Mouse (Mus musculus): ENCODE data around the gene Tmem266.

The Tmem266 gene

DNA sequence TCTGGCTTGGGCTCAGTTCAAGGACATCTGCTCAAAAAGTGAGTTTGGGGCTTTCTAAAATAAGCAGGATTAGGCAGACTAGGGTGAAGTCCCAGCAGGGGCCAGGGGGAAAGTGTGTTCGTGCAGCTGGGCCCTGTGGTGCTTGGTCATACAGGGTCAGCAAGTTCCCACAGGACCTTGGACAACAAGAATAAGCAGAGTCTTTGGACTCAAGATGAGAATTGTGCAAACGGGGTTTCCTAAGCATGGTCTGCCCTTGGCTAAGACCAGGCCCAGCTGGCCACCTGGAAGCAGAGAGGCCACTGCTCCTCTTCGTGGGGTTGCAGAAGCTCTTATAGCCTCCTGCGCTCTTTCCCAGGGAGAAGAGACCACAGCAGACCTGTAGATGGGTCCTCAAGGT lies 77.5 kb downstream of the Tmem266 start:
- DNase-seq: no peak

DNA sequence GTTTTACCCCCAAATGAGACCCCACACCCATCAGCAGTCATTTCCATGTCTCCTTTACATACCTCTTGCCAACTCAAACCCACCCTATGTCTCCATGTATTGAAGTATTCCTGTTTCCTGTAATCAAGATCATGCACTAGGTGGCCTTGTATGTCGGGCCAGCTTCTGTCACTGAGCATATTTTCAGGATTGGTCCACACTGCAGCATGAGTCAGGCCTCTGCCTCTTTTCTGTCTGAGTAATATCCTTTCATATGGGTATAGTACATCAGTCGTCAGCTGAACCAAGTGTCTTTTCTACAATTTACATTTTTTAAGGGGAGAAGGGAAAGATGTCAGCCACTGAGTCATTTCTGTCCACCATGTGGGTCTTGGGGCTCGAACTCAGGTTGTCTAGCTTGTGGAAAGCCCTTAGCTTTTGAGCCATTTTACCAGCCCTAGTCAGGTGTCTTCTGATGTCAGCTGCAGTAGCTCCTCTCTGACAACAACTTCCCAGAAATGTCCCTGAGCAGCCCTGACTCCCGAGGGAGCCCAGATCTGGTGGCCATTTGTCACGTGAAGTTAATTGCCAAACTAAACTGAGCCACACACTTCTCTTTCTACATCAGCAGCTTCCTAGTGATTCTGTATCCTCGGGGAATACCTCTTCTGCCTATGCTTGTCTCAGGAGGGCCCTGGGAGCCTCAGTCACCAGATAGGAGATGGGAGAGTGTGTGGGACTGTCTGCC lies 78.4 kb downstream of the Tmem266 start:
- DNase-seq: no peak

DNA sequence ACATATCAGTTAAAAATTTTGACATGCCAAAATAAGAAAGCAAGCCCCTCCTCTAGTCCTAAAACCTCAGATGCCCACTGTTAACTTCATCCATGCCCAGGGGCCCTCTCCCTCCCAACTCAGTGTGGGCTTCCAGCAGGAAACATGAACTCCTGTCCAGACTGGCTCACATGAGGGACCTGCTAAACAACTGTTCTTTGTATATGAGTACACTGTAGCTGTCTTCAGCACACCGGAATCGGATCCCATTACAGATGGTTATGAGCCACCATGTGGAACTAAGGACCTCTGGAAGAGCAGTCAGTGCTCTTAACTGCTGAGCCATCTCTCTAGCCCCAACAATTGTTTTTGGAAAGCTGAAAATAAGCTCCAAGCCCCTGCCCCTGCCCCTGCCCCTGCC lies 80.1 kb downstream of the Tmem266 start:
- DNase-seq: no peak

DNA sequence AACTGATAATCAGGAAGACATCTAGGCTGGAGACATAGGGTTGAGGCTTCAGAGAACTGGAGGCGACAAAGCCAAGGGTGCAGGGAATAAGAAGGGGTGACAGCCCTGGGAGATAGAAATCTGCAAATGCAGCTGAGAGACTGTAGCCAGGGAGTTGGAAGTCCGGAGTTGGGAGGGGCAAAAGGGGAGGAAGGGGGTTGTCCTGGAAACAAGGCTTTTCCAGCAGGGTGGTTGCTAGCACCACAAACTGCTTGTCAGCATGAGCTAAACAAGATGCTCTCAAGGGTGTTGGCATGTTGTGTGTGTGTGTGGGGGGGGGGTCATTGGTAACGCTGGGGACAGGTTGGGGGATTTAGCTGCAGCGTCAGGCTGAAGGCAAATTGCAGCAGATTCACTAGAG lies 82.1 kb downstream of the Tmem266 start:
- no peak for DNase-seq

DNA sequence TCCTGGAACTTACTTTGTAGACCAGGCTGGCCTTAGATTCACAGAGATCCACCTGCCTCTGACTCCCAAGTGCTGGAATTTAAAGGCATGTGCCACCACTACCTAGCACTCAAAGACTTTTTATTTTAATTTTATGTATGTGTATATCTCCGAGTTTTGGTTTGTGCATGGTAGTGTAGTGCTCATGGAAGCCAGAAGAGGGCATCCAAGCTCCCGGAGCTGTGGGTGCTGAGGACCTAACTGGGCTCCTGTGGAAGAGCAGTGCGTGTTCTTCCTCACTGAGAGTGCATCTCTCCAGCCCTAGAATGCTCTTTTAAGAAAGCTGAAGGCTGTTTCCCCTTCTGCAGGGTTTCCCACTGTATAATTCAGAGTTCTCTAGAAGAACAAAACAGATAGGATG lies 83.1 kb downstream of the Tmem266 start:
- no peak for DNase-seq

DNA sequence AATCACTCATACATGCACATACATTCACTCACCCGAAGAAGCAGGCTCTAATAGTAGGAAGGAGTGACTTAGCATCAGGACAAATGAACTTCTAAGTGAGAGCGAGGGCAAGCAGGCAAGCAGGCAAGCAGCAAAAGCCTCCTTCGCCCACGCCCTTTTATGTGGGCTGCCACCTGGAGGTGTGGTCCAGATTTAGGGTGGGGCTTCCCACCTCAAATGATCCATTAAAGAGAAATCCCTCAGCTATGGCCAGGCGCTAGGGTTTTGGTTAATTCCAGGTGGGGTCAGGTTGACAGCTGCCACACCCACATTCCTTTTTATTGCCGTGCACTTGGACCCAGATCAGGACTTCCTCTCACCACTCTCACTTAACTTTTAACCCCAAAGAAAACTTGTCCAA lies 83.7 kb downstream of the Tmem266 start:
- no peak for DNase-seq

DNA sequence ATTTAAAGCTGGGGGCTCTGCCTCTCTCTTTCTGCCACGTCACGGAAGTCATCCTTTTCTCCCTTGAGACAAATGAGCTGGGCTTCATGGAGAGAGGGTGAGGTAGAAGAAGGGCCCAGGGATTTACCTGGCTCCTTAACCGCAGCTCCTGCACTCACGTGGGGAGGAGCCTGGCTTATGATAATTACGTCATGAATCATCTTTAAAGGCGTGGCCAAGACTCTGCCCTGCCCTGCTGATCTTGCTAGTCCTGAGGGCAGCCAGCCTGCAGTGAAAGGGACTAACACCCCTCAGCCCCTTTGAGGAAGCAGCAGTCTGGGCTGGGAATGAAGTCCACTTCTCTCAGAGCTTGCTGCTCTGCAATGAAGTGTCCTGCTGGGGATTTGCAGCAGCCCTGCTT lies 84.4 kb downstream of the Tmem266 start:
- DNase-seq: no peak

DNA sequence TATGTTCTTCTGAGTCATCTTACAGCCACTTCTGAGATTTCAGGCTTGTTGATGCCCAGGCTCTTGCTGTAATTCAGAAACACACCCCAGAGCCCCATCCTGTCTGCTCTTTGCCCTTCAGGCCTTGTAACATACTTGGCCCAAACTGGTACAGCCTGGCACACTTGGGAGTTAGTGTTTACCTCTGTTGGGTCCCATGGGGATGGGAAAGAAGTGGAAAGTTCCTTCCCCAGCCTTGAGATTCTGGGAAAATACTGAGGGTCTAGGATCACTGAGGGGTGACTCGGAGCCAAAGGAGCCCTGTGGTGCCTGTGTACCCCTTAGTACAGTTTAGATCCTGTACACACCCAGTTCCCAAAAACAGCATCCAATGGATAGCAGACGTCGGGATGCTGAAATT lies 95.1 kb downstream of the Tmem266 start:
- DNase-seq: no peak

DNA sequence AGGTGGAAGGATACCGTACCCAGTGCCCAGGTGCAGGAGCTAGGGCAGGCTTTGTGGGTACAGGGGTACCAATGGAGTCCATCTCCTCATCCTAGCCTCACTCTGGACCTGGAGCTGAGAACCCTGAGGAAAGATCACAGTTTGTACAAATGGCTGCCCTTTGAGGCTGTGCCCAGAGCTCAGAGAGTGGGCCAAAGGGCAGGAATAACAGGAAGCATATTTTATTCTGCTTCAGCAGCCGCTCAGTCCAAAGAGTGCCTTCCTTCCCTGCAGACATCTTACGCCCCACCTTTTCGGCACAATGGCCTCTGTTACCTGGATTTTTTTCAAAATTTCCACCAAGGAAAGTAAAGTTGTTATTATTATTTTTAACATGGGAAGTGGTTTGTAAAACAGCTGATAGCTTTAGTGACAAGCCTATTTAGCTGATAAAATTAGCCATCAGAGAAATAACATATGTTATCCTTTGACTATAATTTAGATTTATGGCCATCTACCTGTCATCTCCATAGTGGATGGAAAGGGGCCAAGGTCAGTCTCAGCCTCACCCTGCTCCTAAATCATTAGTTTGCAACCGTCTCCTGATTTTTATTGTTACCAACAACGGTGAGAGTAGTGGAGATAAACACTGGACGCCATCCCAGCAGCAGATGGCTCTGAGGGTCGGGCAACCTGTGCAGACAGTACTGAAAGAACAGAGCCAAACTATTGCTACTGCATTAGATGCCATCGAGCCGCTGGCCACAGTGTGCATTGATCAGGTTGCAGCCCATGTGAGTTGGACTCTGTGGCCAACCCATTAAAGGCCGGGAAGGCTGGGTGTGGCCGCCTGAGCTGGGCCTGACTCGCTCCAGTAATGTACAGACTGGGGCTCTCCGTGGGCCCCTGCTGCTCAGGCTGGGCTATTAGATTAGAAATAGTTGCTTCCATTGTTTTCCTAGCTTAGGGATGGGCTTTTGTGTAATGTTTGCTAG lies 97.0 kb downstream of the Tmem266 start:
- no peak for DNase-seq

DNA sequence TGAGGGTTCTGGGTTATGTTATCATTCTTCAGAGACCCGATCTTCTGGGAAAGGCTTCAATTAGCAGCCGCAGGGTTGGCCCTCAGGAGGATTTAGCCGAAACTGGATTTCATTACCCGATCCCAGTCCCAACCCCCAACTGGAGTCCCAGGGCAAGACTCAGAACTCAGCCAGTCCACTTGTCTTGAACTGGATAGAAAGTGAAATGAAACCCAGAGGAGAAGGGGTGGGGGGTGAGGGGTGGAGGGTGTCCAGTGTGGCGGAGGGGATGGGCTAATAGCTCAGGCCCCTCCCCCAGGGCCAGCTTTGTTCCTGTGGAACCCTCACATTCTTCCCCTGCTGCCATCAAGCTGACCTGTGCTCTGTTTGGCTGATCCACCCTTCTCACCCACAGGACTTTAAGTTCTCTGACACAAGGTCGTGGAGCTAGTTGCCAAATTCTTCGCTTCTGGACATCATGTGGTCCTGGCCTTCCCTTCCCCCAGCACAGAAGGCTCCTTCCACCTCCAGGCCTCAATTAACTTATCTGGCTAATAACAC lies 98.6 kb downstream of the Tmem266 start:
- no peak for DNase-seq

DNA sequence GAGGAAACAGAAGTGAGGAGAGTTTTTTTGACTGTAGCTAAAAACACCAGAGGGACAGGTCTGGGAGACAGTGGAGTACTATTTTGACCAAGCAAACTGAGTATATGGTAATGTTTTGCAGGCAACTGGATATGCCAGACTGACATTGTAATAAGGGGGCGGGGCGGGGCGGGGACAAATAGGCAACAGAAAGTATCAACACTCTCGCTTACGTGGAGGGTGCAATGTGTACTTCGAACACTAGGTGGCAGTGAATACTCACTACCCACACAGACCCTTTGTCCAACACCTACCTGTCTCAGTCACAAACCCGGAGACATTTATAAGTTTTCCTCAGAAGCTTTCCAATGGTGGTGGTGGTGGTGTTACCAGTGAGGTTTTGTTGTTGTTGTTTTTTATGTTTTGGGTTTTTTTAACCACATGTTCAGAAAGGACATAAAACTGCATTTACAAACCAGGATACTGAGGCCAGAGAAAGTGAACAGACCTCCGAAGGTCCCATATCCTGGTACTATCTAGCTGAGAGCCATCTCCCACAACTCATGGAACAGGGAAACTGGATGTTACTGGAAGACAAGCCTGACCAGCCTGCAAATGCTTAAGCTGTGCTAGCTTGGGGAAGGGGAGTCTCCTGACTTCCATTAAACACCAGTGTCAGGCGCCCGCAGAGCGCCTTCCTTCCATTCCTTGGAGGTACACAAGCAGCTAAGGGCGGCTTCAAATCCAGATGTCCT lies 102.7 kb downstream of the Tmem266 start:
- DNase-seq: peak; percentile 43 to 80

DNA sequence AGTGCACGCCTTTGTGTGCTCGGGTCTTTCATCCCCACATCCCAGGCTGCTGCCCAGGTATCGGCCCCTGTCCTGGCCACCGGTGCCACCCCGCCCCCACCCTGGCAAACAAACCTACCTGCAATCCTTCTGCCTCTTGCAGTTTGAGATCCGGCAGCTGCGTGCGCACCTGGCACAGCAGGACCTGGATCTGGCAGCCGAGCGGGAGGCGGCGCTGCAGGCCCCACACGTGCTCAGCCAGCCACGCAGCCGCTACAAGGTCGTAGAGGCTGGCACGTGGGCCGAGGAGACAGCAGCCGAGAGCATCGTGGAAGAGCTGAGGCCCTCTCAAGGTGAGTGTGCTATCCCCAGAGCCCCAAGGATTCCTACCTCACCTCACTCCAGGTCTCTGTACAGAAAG lies 103.4 kb downstream of the Tmem266 start:
- DNase-seq: peak; percentile 37 to 59

DNA sequence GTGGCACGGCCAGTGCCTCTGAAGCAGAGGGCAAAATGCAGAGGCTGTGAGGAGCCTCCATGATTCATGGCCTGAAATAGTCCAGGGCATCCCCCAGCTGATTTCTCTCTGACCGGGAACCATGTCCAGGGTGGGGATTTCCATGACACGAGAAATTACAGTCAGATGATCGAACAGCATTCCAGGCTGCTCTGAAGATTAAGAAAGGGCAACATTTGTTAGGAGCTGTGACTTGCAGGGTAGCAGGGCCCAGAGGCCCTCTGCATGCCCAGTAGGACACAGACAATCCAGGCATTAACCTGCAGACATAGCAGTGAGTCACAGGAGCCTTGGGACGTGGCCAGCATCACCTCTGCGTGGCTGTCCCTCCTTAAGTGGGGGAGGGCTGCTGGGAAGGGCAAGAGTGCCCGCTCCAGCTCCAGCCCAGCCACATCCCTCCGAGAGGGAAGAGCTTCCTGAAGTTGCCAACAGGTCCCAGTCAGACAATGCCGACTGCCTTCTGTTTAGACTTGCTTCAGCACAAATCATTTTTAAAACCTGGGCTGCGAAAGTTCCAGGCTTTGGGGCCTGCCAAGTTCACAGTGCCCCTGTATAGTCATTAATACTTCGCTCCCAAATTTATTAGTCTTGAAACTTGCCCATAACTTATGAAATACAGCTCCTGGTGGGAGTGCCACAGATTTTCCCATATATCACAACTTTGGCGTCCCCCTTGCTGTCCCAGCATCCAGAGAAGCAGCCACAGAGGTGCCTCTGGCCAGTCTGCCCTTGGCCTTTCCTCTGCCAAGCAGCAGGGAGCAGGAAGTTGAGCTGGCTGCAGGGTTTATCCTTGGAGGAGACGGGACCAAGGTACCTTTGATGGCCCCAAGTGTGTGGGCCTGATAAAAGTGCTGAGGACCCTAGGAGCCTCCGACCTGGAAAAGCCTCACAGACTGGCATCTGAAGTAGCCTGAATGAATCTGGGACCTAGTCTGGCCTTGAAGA lies 105.9 kb downstream of the Tmem266 start:
- no peak for DNase-seq

DNA sequence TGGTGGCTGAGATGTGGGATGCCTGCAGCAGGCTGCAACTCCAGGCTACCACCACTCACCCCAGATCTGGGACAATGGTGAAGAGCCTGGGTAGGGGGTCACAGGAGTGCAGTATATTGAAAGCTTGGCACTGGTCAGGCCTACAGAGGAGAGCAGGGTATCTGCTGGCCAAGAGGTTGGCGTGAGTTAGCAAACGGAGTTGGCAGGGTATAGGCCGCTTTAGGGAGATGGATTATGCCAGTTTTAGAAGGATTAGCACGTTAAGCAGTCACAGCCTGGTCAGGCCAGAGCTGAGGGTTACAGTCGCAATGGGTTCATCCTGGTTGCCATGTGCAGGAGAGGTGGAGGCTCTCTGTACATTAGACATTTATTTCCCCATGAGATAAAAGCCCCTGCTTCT lies 107.2 kb downstream of the Tmem266 start:
- no peak for DNase-seq

DNA sequence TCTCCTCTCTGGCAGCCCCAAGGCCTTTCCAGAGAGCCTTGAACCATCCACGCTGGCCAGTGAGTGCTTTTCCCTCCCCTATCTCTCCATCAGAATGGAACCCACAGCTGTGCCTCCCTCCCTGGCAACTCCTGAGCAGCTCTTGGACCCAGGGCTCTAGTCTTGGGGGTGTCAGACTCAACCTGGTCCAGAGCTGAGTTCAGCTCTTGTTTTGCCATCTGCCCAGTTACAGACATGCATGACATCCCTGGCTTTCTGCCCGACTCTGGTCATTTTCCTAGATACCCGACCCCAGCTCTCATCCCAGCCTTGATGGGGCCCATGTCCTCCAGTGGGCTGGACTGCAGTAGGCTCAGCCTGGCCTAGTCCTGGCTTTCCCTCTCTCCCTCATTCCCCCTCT lies 111.7 kb downstream of the Tmem266 start:
- DNase-seq: peak in 1 of 2 experiments; percentile 14

DNA sequence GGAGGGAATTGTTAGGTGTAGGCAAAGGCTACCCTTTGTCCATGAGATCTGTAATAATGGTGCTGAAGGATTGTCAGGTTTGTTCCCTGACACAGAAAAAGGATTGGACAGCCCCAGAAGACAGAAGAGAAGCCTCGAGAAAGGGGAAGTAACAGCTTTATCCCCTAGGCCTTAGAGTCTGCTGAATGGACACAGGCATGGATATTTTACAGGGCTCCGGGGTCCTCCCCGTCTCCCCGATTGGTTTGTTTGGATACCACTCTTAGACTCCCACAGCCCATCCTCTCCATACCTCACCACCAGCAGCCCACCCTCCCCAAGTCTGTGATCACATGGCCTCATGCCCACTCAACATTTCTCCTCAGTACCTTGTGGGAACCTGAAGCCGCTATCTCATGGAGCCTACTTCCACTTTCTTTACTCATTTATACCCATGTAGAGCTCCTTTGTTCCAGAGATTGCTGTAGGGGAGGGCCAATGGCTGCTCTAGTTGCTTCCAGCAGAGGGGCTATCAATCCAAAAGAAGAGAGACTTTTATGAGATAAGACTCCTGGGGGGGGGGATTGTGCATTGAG lies 112.6 kb downstream of the Tmem266 start:
- peak in 1 of 2 experiments; percentile 7 for DNase-seq

DNA sequence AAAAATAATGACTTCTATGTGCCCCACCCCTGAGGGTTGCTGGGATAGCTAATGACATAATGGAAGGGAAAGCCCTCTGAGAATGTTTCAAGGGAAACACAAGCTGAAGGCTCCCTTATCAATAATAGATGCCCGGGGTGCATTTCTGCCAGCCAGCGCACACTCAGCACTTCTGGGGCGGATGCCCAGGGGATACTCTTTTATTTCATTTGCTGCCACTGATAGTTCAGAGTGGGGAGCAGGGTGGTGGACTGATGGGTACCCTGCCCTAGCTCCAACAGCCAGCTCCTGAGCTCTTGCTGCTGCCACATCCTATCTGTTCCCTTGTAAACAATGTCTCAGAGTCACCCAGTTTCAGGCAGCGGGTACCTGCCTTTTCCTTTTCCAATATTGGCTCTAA lies 120.8 kb downstream of the Tmem266 start:
- no peak for DNase-seq

DNA sequence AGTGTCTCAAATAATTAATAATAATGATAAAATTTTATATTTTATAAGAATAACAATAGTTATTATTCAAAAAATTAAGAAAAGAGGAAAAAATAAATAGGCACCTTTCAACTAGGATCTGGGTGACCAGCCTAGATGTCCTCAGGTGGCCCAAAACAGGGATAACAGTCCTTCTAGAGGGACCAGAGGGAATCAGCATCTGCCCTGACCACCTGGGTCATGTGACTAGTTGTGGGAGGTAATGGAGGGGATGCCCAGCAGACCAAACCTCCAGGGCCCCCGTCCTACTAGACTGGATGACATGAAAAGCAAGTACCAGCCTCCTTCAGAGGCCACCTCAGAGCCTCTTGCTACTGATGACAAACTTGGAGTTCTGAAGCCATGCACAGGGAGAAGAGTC lies 122.4 kb downstream of the Tmem266 start:
- DNase-seq: no peak

DNA sequence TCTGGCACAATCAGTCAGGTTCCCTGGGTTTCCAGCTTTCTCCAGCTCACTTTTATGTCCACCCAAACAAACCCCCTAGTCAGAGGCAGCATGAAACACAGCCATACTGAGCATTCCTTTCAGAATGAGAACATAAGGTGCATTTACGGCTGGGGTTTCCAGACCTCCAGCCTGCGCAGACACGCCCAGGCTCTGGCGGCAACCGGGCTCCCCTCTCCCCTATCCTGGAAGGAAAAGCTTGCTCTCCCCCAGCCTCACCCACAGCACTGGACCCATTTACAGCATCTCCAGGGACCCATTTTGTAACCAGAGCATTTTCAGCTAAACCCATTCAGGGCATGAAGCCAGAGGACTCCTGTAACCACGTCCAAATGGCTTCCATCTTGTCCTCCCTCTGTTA lies 123.3 kb downstream of the Tmem266 start:
- DNase-seq: no peak

DNA sequence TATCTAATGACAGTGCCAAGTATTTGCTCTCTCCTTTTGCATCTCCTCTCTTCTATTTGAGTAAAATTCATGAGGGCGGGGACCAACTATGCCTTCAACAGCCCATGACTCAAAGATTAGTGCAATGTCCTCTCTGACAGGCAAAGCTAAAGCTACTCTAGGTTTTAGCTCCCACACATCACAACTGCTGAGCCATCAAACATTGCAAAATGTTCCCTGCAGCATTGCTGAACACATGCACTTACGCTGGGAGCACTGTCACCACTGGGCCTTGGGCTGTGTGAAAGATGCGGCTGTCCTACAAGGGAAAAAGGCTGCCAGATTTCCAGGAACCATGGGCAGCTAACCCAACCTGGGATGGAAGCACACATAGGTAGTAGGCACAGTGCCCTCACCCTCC lies 124.7 kb downstream of the Tmem266 start:
- DNase-seq: no peak

DNA sequence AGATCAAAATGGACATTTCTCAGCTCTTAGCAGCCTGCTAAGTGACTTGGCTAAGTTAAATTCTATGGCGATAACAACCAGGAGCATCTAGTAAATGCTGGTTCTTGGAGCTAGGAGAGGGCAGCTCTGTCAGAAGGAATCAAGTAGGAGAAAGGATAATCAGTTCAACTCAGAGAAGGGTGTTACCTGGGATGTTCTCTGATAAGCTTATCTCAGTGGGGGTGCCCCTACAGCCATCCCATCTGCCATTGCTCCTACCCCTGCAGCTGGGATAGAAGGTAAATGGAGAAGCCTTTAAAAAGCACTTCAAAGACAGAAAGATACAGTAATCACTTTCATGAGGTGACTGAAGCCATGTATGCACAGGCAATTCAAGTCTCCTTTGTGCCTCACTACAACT lies 126.2 kb downstream of the Tmem266 start:
- no peak for DNase-seq

DNA sequence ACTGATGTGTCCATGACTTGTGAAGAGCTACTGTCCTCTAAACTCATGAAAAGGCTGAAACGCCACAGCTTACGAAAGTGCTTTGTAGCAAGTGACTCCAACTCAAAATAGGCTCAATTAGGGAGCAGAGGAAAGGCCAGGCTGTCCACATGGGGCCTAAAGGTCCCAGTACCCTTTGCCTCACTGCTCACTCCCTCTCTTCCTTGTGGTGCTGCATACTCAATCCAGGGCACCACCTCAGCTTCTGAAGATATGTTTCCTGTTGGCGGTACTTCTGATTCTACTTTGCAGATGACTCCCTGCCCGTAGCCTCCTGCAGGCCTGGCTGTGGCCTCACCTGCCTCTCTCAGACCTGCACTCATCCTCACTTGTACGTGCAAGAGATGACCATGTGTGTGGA lies 126.7 kb downstream of the Tmem266 start:
- no peak for DNase-seq

All from lung, postnatal 4 days (tissue).